Mouse (Mus musculus): ENCODE measurements around the gene Ccser1.

DNA sequence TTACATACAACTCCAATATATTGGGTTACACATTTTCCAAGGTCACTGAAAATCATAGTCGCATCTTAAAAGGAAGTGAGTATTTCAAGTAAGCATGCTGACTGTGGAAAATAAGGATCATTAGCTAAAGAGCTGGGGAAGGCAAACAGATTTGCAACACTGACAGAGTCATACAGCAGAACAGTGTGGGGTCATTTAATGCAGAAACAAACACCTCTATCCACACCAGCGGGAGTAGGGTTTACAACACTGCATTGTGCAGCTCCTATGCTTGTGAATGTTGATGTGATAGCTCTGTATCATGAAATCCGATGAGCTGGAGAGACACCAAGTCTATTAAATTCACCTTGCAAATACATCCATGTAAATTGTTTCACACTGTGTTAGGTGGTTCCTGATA is 202.9 kb downstream of the Ccser1 start:
- TF ChIP-seq CHD2 (IDR thresholded peaks at IDR 0.05; ENCODE audit: low read depth, low read length) (no peak), ZNF384 (IDR thresholded peaks at IDR 0.05; ENCODE audit: low read depth, low read length) (no peak), HCFC1 (IDR thresholded peaks at IDR 0.05; ENCODE audit: borderline replicate concordance, insufficient read depth, low read length) (no peak)

Data from ES-E14 (cell line).